Mouse (Mus musculus): ENCODE measurements around the gene Mylip. TPM values are rescaled to one million over a fixed set of nuclear protein-coding genes. Genes with fewer than 3 reads are reported as not detected.

Gene Mylip
- polyA plus RNA-seq, 1 experiment from 2014 or later = 36.1 TPM

GRCm38 (mm10) chr13:45406289-45406688, 16.7 kb downstream of the Mylip start:
- Histone ChIP-seq H3K4me2 (replicated peaks) (no peak overlapping the region), H3K27ac (replicated peaks) (peak overlapping the region; percentile 58)
- ATAC-seq (ENCODE audit: insufficient number of reproducible peaks, low FRiP score, low TSS enrichment, low read depth) = no peak

GRCm38 (mm10) chr13:45406703-45407102, 17.2 kb downstream of the Mylip start:
- Histone ChIP-seq H3K4me1 (peaks cover 28% of the 10 kb centered on the region), H3K36me3 (peaks cover 76% of the 10 kb centered on the region), H3K4me3 (replicated peaks) (no peak overlapping the region), H3K4me2 (replicated peaks) (no peak overlapping the region), H3K27me3 (no peaks in the 10 kb centered on the region), H3K27ac (replicated peaks) (peak overlapping the region; percentile 58), H3K9me3 (replicated peaks) (no peaks in the 10 kb centered on the region), H3K9ac (no peak overlapping the region)
- ATAC-seq (ENCODE audit: insufficient number of reproducible peaks, low FRiP score, low TSS enrichment, low read depth) = no peak
- WGBS = 49% methylated on average over 6 of the region's 6 CpGs

More at GRCm38 (mm10) chr13:45406289-45406688, 16.7 kb downstream of the Mylip start:
- Histone ChIP-seq H3K4me3 (replicated peaks) (no peak overlapping the region), H3K27me3 (no peaks in the 10 kb centered on the region), H3K9ac (no peak overlapping the region), H3K4me1 (peaks cover 29% of the 10 kb centered on the region), H3K36me3 (peaks cover 73% of the 10 kb centered on the region), H3K9me3 (replicated peaks) (no peaks in the 10 kb centered on the region)
- 82% methylated on average over 11 of the region's 11 CpGs for WGBS

- H3K9me3 ChIP-seq (replicated peaks) = no peaks in the 10 kb centered on the region
- 69% methylated on average over 4 of the region's 4 CpGs for WGBS
- no peak overlapping the region for H3K9ac ChIP-seq
- H3K36me3 ChIP-seq = peaks cover 75% of the 10 kb centered on the region
- no peak overlapping the region for H3K27ac ChIP-seq (replicated peaks)
- ATAC-seq (ENCODE audit: insufficient number of reproducible peaks, low FRiP score, low TSS enrichment, low read depth) = no peak
- H3K4me1 ChIP-seq = peaks cover 36% of the 10 kb centered on the region
- H3K27me3 ChIP-seq = no peaks in the 10 kb centered on the region
- H3K4me3 ChIP-seq (replicated peaks) = no peak overlapping the region
- H3K4me2 ChIP-seq (replicated peaks) = no peak overlapping the region
Observed at GRCm38 (mm10) chr13:45410936-45411335, 21.4 kb downstream of the Mylip start.

- ATAC-seq (ENCODE audit: insufficient number of reproducible peaks, low FRiP score, low TSS enrichment, low read depth) = no peak
- Histone ChIP-seq H3K4me3 (replicated peaks) (no peak overlapping the region), H3K9ac (no peak overlapping the region), H3K27me3 (no peaks in the 10 kb centered on the region), H3K4me2 (replicated peaks) (no peak overlapping the region), H3K36me3 (peaks cover 53% of the 10 kb centered on the region), H3K4me1 (peaks cover 44% of the 10 kb centered on the region), H3K9me3 (replicated peaks) (no peaks in the 10 kb centered on the region), H3K27ac (replicated peaks) (no peak overlapping the region)
- WGBS = 95% methylated on average over 1 of the region's 1 CpGs
Observed at GRCm38 (mm10) chr13:45413066-45413465, 23.5 kb downstream of the Mylip start.

GRCm38 (mm10) chr13:45414031-45414430, 24.5 kb downstream of the Mylip start:
- peaks cover 46% of the 10 kb centered on the region for H3K4me1 ChIP-seq
- no peak overlapping the region for H3K4me2 ChIP-seq (replicated peaks)
- no peaks in the 10 kb centered on the region for H3K27me3 ChIP-seq
- H3K4me3 ChIP-seq (replicated peaks) = no peak overlapping the region
- no peak overlapping the region for H3K9ac ChIP-seq
- no peak for ATAC-seq (ENCODE audit: insufficient number of reproducible peaks, low FRiP score, low TSS enrichment, low read depth)
- no peaks in the 10 kb centered on the region for H3K9me3 ChIP-seq (replicated peaks)
- peak overlapping the region; percentile 9; the same call in 1 of the 2 replicates for H3K27ac ChIP-seq (replicated peaks)
- H3K36me3 ChIP-seq = peaks cover 44% of the 10 kb centered on the region
- 28% methylated on average over 9 of the region's 9 CpGs for WGBS

GRCm38 (mm10) chr13:45416621-45417057, 27.1 kb downstream of the Mylip start:
- Histone ChIP-seq H3K9me3 (replicated peaks) (no peaks in the 10 kb centered on the region), H3K9ac (no peak overlapping the region), H3K36me3 (peaks cover 19% of the 10 kb centered on the region), H3K4me1 (peaks cover 49% of the 10 kb centered on the region), H3K4me3 (replicated peaks) (peak overlapping the region; percentile 10; the same call in 1 of the 2 replicates), H3K27ac (replicated peaks) (peak overlapping the region; percentile 75; the same call in 1 of the 2 replicates), H3K4me2 (replicated peaks) (peak overlapping the region; percentile 38), H3K27me3 (no peaks in the 10 kb centered on the region)
- 13% methylated on average over 14 of the region's 14 CpGs for WGBS
- ATAC-seq (ENCODE audit: insufficient number of reproducible peaks, low FRiP score, low TSS enrichment, low read depth) = no peak

GRCm38 (mm10) chr13:45418986-45419385, 29.4 kb downstream of the Mylip start:
- H3K4me2 ChIP-seq (replicated peaks) = peak overlapping the region; percentile 3; the same call in 1 of the 2 replicates

GRCm38 (mm10) chr13:45422251-45422650, 32.7 kb downstream of the Mylip start:
- WGBS = 70% methylated on average over 13 of the region's 13 CpGs
- no peak for ATAC-seq (ENCODE audit: insufficient number of reproducible peaks, low FRiP score, low TSS enrichment, low read depth)

More at GRCm38 (mm10) chr13:45418986-45419385, 29.4 kb downstream of the Mylip start:
- H3K27ac ChIP-seq (replicated peaks) = no peak overlapping the region
- peaks cover 45% of the 10 kb centered on the region for H3K4me1 ChIP-seq
- H3K4me3 ChIP-seq (replicated peaks) = no peak overlapping the region
- H3K9me3 ChIP-seq (replicated peaks) = no peaks in the 10 kb centered on the region
- H3K36me3 ChIP-seq = no peaks in the 10 kb centered on the region
- no peak for ATAC-seq (ENCODE audit: insufficient number of reproducible peaks, low FRiP score, low TSS enrichment, low read depth)
- H3K9ac ChIP-seq = no peak overlapping the region
- no peaks in the 10 kb centered on the region for H3K27me3 ChIP-seq
- 26% methylated on average over 12 of the region's 12 CpGs for WGBS

GRCm38 (mm10) chr13:45422709-45423108, 33.2 kb downstream of the Mylip start:
- H3K27ac ChIP-seq (replicated peaks) = no peak overlapping the region
- H3K9me3 ChIP-seq (replicated peaks) = no peaks in the 10 kb centered on the region
- no peak for ATAC-seq (ENCODE audit: insufficient number of reproducible peaks, low FRiP score, low TSS enrichment, low read depth)
- 0 out of 2 replicates have a peak, but pooled peaks cover 13% of the 10 kb centered on the region for H3K4me1 ChIP-seq
- H3K27me3 ChIP-seq = no peaks in the 10 kb centered on the region
- H3K9ac ChIP-seq = no peak overlapping the region
- H3K4me2 ChIP-seq (replicated peaks) = no peak overlapping the region
- WGBS = 57% methylated on average over 5 of the region's 5 CpGs
- no peak overlapping the region for H3K4me3 ChIP-seq (replicated peaks)
- H3K36me3 ChIP-seq = no peaks in the 10 kb centered on the region

More at GRCm38 (mm10) chr13:45422251-45422650, 32.7 kb downstream of the Mylip start:
- H3K36me3 ChIP-seq = no peaks in the 10 kb centered on the region
- H3K27ac ChIP-seq (replicated peaks) = no peak overlapping the region
- no peak overlapping the region for H3K4me2 ChIP-seq (replicated peaks)
- H3K4me1 ChIP-seq = 0 out of 2 replicates have a peak, but pooled peaks cover 17% of the 10 kb centered on the region
- no peak overlapping the region for H3K9ac ChIP-seq
- H3K9me3 ChIP-seq (replicated peaks) = no peaks in the 10 kb centered on the region
- no peak overlapping the region for H3K4me3 ChIP-seq (replicated peaks)
- H3K27me3 ChIP-seq = no peaks in the 10 kb centered on the region

GRCm38 (mm10) chr13:45423905-45424304, 34.4 kb downstream of the Mylip start:
- no peaks in the 10 kb centered on the region for H3K9me3 ChIP-seq (replicated peaks)
- 76% methylated on average over 5 of the region's 5 CpGs for WGBS
- no peak overlapping the region for H3K4me3 ChIP-seq (replicated peaks)

GRCm38 (mm10) chr13:45429239-45429638, 39.7 kb downstream of the Mylip start:
- Histone ChIP-seq H3K4me1 (peaks cover 7% of the 10 kb centered on the region; the same call in 1 of the 2 replicates), H3K27ac (replicated peaks) (0 out of 2 replicates have a peak overlapping the region, but pooled peaks have one; percentile 13), H3K4me2 (replicated peaks) (no peak overlapping the region), H3K9ac (no peak overlapping the region), H3K27me3 (no peaks in the 10 kb centered on the region), H3K36me3 (no peaks in the 10 kb centered on the region), H3K4me3 (replicated peaks) (no peak overlapping the region), H3K9me3 (replicated peaks) (no peaks in the 10 kb centered on the region)
- WGBS = 23% methylated on average over 11 of the region's 11 CpGs
- no peak for ATAC-seq (ENCODE audit: insufficient number of reproducible peaks, low FRiP score, low TSS enrichment, low read depth)

More at GRCm38 (mm10) chr13:45423905-45424304, 34.4 kb downstream of the Mylip start:
- 0 out of 2 replicates have a peak, but pooled peaks cover 7% of the 10 kb centered on the region for H3K4me1 ChIP-seq
- H3K4me2 ChIP-seq (replicated peaks) = no peak overlapping the region
- H3K36me3 ChIP-seq = no peaks in the 10 kb centered on the region
- no peak overlapping the region for H3K27ac ChIP-seq (replicated peaks)
- no peak overlapping the region for H3K9ac ChIP-seq
- ATAC-seq (ENCODE audit: insufficient number of reproducible peaks, low FRiP score, low TSS enrichment, low read depth) = no peak
- H3K27me3 ChIP-seq = no peaks in the 10 kb centered on the region

- peaks cover 4% of the 10 kb centered on the region for H3K4me1 ChIP-seq
- H3K9ac ChIP-seq = no peak overlapping the region
- H3K4me2 ChIP-seq (replicated peaks) = no peak overlapping the region
- WGBS = 89% methylated on average over 9 of the region's 9 CpGs
- ATAC-seq (ENCODE audit: insufficient number of reproducible peaks, low FRiP score, low TSS enrichment, low read depth) = no peak
- H3K36me3 ChIP-seq = no peaks in the 10 kb centered on the region
- no peak overlapping the region for H3K27ac ChIP-seq (replicated peaks)
- H3K27me3 ChIP-seq = no peaks in the 10 kb centered on the region
- H3K9me3 ChIP-seq (replicated peaks) = no peaks in the 10 kb centered on the region
- H3K4me3 ChIP-seq (replicated peaks) = no peak overlapping the region
Observed at GRCm38 (mm10) chr13:45437134-45437533, 47.6 kb downstream of the Mylip start.
